Mouse (Mus musculus): ENCODE data around the gene Sec1. TPM values are rescaled to one million over a fixed set of nuclear protein-coding genes. Genes with fewer than 3 reads are reported as not detected.

The Sec1 gene
- polyA plus RNA-seq (2017; shearing (Covaris generic)): 0.16 TPM

GRCm38 (mm10) chr7:45693921-45694591 lies at the start of gene Sec1:
TSS of gene Sec1 (minus strand) at chr7:45694402.

GRCm38 (mm10) chr7:45725713-45726112 lies 31.5 kb upstream of the Sec1 start, which contains the start of gene Spaca4:
TSS of gene Spaca4 (minus strand) at chr7:45725813.

GRCm38 (mm10) chr7:45720413-45721233 lies 26.4 kb upstream of the Sec1 start, which contains the start of gene Fam83e:
TSS of gene Fam83e (plus strand) at chr7:45721212.

DNA sequence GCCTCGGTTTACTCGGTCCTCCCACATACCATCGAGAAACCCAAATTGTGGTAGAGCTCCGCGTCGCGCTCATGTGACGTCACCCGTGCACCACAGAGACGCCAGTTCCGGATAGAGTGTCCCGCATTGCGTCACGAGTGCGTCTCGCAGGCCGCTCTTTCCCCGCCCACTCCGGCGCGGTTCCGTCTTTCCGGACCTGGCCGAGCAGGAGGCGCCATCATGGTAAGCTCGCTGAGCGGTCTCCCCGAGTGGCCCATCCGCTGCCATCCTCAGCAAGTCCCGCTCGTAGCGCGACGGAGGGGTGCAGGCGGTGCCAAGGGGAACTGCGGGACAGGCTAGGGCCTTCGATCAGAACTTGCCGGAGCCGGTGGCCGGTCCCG lies 23.7 kb upstream of the Sec1 start, which contains the start of gene Sphk2:
Sphk2 (minus strand) TSS at position 85 of the 380 bp plus-strand sequence.

DNA sequence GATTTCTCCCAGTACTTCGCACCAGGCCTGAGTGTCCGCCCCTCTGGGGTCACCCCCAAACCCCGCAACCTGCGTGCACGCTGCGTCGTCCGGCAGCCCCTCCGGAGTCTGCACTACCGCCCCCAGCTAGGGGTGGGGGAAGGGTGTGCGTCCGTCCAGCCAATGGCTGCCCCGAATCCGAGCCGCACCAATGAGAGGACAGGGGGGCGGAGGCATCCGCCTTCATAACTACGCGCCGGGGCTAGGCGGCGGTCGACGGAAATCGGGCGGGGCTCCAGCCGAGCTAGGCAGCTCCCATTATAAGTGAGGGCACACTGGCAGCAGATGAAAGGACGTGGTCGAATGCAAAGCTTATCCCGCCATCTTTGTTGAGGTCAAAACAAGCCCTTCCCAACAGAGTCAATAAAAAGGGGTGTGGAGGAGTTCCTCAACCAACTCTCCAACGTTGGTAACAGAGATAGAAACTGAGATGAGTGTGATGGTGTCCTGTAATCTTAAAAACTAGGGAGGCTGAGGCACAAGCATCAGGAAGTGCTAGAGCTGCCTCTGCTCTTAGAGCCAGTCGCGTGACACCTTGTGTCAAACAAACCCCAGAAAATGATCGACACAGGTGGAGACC lies 21.0 kb upstream of the Sec1 start, which contains the start of gene Rpl18:
Rpl18 (plus strand) TSS at position 368 of the 619 bp plus-strand sequence.

DNA sequence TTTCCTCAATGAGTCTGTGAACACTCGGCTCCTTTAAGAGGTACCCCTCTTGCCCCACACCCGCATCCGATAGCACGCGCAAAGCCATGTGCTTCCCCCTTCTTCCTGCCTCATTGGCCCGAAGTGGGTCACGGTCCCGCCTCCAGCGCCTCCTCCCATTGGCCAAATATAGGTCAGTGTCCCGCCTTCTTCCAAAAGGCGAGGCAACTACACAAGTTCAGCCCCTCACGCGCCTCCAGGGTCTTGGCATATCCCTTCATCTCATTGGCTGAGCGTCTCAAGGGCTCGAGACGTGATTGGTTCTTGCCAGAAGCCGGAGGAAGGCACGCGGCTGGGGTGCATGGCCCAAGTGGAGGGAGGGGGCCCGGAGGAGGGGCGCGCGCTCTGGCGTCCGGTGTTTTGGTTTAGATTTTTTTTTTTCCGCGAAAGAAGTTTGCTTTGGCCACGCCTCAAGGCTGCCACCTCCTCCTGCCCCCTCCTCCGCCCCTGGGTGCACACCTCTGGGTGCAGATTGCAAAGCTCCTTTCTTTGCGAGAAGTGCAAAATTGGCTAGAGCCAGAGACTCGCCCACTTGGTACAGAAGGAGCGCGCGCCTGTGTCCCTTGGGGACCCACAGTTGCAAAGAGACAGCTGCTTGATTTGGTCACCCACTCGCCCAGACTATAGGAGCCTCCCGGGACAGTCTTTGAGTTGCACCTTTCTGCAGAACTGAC lies 10.7 kb upstream of the Sec1 start, which contains the start of gene Dbp:
Dbp (plus strand) TSS at position 359 of the 713 bp plus-strand sequence.

DNA sequence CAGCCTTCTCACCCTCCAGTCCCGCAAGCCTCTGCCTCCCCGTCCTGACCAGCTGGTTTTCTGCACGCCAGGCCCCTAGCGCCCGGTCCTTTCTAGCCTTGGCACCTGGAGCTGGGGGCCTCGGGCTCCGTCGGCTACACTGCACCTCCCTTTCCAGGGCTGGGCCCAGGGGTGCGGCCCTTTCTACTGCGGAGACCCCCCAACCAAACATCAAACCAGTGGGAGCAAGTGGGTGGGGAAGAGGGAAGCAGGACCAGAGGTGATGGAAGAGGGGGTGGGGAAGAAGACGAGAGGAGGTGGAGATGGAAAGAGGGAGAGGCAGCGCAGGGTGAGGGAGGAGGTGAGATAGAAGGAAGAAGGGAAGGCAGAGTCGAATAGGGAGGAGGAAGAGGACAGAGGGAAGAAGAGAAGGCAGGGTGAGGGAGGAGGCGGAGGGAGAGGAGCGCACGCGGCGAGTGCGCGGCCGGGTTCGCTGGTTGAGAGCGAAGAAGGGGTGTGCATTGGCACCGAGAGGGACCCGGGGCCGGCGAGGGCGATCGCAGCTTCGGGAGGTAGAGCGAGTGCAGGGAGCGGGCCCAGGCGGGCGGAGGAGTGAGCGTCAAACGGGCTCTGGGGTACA lies 5.4 kb upstream of the Sec1 start, which contains the start of gene Car11:
Car11 (plus strand) TSS at position 321 of the 619 bp plus-strand sequence.

DNA sequence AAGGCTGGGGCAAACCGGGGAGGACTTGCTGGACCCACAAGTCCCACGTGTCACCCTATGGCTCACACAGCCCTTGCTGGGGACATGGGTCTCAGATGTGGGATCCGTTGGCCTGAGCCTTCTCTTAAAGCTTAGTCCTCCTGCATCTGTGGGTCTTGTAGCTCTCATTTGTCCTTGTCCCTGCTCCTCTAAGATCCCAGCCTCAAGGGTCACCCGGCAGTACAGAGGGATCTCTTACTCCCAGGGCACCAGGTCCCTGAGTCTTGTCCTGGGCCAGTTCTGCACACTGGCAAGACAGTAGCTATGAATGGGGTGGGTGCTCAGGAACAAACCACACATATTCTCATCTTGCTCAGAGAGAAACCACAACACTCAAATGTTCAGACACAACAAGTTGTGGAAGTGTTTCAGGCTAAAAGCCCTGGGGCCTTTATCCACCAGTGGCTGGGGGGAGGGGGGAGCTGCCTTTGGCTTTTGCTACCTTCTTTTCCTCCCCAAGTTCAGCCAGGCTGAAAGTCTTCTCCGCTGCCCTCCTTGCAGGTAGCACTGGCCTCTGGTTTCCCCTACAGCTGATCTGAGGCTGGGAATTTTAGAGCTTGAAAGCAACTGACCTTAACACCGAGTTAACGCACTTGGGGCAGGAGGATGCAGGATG lies 10.7 kb downstream of the Sec1 start, which contains the start of gene Ntn5:
Ntn5 (plus strand) TSS at position 627 of the 655 bp plus-strand sequence.

GRCm38 (mm10) chr7:45666161-45666560 lies 28.0 kb downstream of the Sec1 start, which contains the start of gene Fut2:
TSS of gene Fut2 (minus strand) at chr7:45666394.

DNA sequence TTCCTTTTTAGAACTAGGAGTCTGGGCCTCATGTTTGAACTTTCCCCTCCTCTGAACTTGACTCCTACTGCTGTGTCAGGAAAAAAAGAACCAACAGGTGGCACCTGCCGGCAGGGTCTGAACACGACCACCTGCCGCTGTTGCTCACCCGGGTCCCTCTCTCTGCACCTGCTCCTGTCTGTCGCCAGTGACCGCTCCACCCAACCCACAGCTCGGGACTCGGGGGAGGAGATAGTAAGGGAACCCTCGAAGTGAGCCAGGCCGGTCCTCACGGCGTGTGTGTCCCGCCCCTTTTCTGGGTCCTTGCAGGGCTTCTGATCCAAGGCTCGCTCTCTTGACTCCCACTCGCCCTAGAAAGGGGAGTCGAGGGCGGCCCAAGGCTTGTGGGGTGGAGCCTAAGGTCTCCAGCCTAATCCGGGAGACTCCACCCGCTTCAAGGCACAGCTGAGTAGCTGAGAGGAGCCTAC lies 54.6 kb downstream of the Sec1 start, which contains the start of gene Mamstr:
Mamstr (plus strand) TSS at position 417 of the 467 bp plus-strand sequence.

Other genes starting within 250 kb of the Sec1 start
- gene Ftl1, start 234.5 kb downstream of the Sec1 start, polyA plus RNA-seq (2017; shearing (Covaris generic)): 2,872 TPM
- 198 TPM for gene Bax, start 227.5 kb downstream of the Sec1 start, polyA plus RNA-seq (2017; shearing (Covaris generic))
- gene Tulp2, start 212.5 kb downstream of the Sec1 start, polyA plus RNA-seq (2017; shearing (Covaris generic)): 6.5 TPM
- gene Gm45808, start 207.6 kb downstream of the Sec1 start, polyA plus RNA-seq (2017; shearing (Covaris generic)): not detected
- gene Dhdh, start 205.6 kb downstream of the Sec1 start, polyA plus RNA-seq (2017; shearing (Covaris generic)): 0.16 TPM
- gene Nucb1, start 184.0 kb downstream of the Sec1 start, polyA plus RNA-seq (2017; shearing (Covaris generic)): 133 TPM
- 587 TPM for gene Ppp1r15a, start 168.1 kb downstream of the Sec1 start, polyA plus RNA-seq (2017; shearing (Covaris generic))
- gene Plekha4, start 168.1 kb downstream of the Sec1 start, polyA plus RNA-seq (2017; shearing (Covaris generic)): 1.0 TPM
- 0.66 TPM for gene Hsd17b14, start 139.5 kb downstream of the Sec1 start, polyA plus RNA-seq (2017; shearing (Covaris generic))
- 123 TPM for gene Bcat2, start 124.2 kb downstream of the Sec1 start, polyA plus RNA-seq (2017; shearing (Covaris generic))
- gene Fgf21, start 78.9 kb downstream of the Sec1 start, polyA plus RNA-seq (2017; shearing (Covaris generic)): not detected
- gene Fut1, start 77.1 kb downstream of the Sec1 start, polyA plus RNA-seq (2017; shearing (Covaris generic)): not detected
- not detected for gene Izumo1, start 72.6 kb downstream of the Sec1 start, polyA plus RNA-seq (2017; shearing (Covaris generic))
- gene Rasip1, start 66.9 kb downstream of the Sec1 start, polyA plus RNA-seq (2017; shearing (Covaris generic)): 0.41 TPM
- not detected for gene Mamstr, start 54.4 kb downstream of the Sec1 start, polyA plus RNA-seq (2017; shearing (Covaris generic))
- gene Fut2, start 28.0 kb downstream of the Sec1 start, polyA plus RNA-seq (2017; shearing (Covaris generic)): not detected
- 0.26 TPM for gene Ntn5, start 10.4 kb downstream of the Sec1 start, polyA plus RNA-seq (2017; shearing (Covaris generic))
- gene Car11, start 5.4 kb upstream of the Sec1 start, polyA plus RNA-seq (2017; shearing (Covaris generic)): 4.5 TPM
- 15.3 TPM for gene Dbp, start 10.7 kb upstream of the Sec1 start, polyA plus RNA-seq (2017; shearing (Covaris generic))
- gene Rpl18, start 21.1 kb upstream of the Sec1 start, polyA plus RNA-seq (2017; shearing (Covaris generic)): 1,856 TPM
- gene Sphk2, start 23.6 kb upstream of the Sec1 start, polyA plus RNA-seq (2017; shearing (Covaris generic)): 19.2 TPM
- 0.36 TPM for gene Fam83e, start 26.8 kb upstream of the Sec1 start, polyA plus RNA-seq (2017; shearing (Covaris generic))
- gene Spaca4, start 31.4 kb upstream of the Sec1 start, polyA plus RNA-seq (2017; shearing (Covaris generic)): not detected
- gene Lmtk3, start 89.3 kb upstream of the Sec1 start, polyA plus RNA-seq (2017; shearing (Covaris generic)): not detected
- gene Sult2b1, start 90.3 kb upstream of the Sec1 start, polyA plus RNA-seq (2017; shearing (Covaris generic)): 4.7 TPM
- gene Cyth2, start 120.2 kb upstream of the Sec1 start, polyA plus RNA-seq (2017; shearing (Covaris generic)): 138 TPM
- gene Kcnj14, start 130.4 kb upstream of the Sec1 start, polyA plus RNA-seq (2017; shearing (Covaris generic)): 0.17 TPM
- 39.5 TPM for gene Grwd1, start 136.5 kb upstream of the Sec1 start, polyA plus RNA-seq (2017; shearing (Covaris generic))
- 47.7 TPM for gene Kdelr1, start 178.4 kb upstream of the Sec1 start, polyA plus RNA-seq (2017; shearing (Covaris generic))
- 0.66 TPM for gene Grin2d, start 184.0 kb upstream of the Sec1 start, polyA plus RNA-seq (2017; shearing (Covaris generic))
- not detected for gene Syngr4, start 202.3 kb upstream of the Sec1 start, polyA plus RNA-seq (2017; shearing (Covaris generic))
- 3.1 TPM for gene Tmem143, start 202.5 kb upstream of the Sec1 start, polyA plus RNA-seq (2017; shearing (Covaris generic))
- gene Emp3, start 227.0 kb upstream of the Sec1 start, polyA plus RNA-seq (2017; shearing (Covaris generic)): 369 TPM
- 2.1 TPM for gene Ccdc114, start 229.7 kb upstream of the Sec1 start, polyA plus RNA-seq (2017; shearing (Covaris generic))

All from naive thymus-derived CD4-positive, alpha-beta T cell, adult 5 months (primary cell).